Mouse (Mus musculus) MEL (cell line): ENCODE measurements around the gene Cpb1. TPM values are rescaled to one million over a fixed set of nuclear protein-coding genes. Genes with fewer than 3 reads are reported as not detected.

Source experiments
- DNase-seq: peaks from one replicate; pipeline ENCODE4 v3.0.0; 2011; ENCODE audit warnings: low read depth, low spot score
- H3K27ac ChIP-seq: 2 replicates; pipeline ENCODE4 v1.5.1; 2012; ENCODE audit warnings: low read depth, mild to moderate bottlenecking, control low read depth, low read length, moderate library complexity; ENCODE audit not compliant: control insufficient read depth
- H3K27me3 ChIP-seq, 2 experiments: fragments of 150-350 bp in 1 of 2; sonication (generic) in 1 of 2; 2 replicates each; pipeline ENCODE4 v1.6.1; 2012; ENCODE audit warnings: low read length in 2 of 2, mild to moderate bottlenecking in 2 of 2, improper control_type of control experiment in 1 of 2, moderate library complexity in 1 of 2; ENCODE audit not compliant: insufficient read depth in 2 of 2, control insufficient read depth in 1 of 2
- H3K36me3 ChIP-seq, 2 experiments: 2 replicates each; pipeline ENCODE4 v1.6.1; 2012 to 2014; ENCODE audit warnings: low read length in 2 of 2, improper control_type of control experiment in 1 of 2, inconsistent platforms in 1 of 2, mild to moderate bottlenecking in 1 of 2; ENCODE audit not compliant: insufficient read depth in 2 of 2, control insufficient read depth in 1 of 2
- H3K4me1 ChIP-seq, 2 experiments: fragments of 150-350 bp in 1 of 2; sonication (generic) in 1 of 2; 2 replicates each; pipeline ENCODE4 v1.6.1; 2012; ENCODE audit warnings: low read length in 2 of 2, improper control_type of control experiment in 1 of 2, mild to moderate bottlenecking in 1 of 2; ENCODE audit not compliant: insufficient read depth in 2 of 2, control insufficient read depth in 1 of 2
- H3K4me3 ChIP-seq, 2 experiments: fragments of 150-350 bp in 1 of 2; sonication (generic) in 1 of 2; 2 replicates each; pipeline ENCODE4 v1.5.1; 2012; ENCODE audit warnings: low read depth in 2 of 2, low read length in 2 of 2, mild to moderate bottlenecking in 2 of 2, moderate library complexity in 2 of 2, control low read depth in 1 of 2, improper control_type of control experiment in 1 of 2; ENCODE audit not compliant: control insufficient read depth in 1 of 2, insufficient read depth in 1 of 2
- H3K79me2 ChIP-seq: 2 replicates; pipeline ENCODE4 v1.6.1; 2012; ENCODE audit warnings: mild to moderate bottlenecking, low read length, moderate library complexity; ENCODE audit not compliant: control insufficient read depth, poor library complexity, insufficient read depth
- H3K9ac ChIP-seq: 2 replicates; pipeline ENCODE4 v1.6.1; 2012; ENCODE audit warnings: low read depth, mild to moderate bottlenecking, control low read depth, low read length, moderate library complexity; ENCODE audit not compliant: control insufficient read depth, poor library complexity, severe bottlenecking
- H3K9me3 ChIP-seq: fragments of 150-350 bp; sonication (generic); replicated peaks from 2 replicates; pipeline ENCODE4 v1.6.1; 2012; ENCODE audit warnings: mild to moderate bottlenecking, low read length, improper control_type of control experiment, moderate library complexity; ENCODE audit not compliant: insufficient read depth
- CHD1 ChIP-seq: IDR thresholded peaks from 2 replicates; pipeline ENCODE4 v1.6.1; 2012; ENCODE audit warnings: low read depth, mild to moderate bottlenecking, inconsistent platforms, low read length, improper control_type of control experiment
- E2F4 ChIP-seq: IDR thresholded peaks from 2 replicates; pipeline ENCODE4 v1.6.1; 2011; ENCODE audit warnings: low read depth, low read length, improper control_type of control experiment, borderline replicate concordance
- EP300 ChIP-seq, 2 experiments: IDR thresholded peaks; 2 replicates each; pipeline ENCODE4 v1.6.1; 2011; ENCODE audit warnings: improper control_type of control experiment in 2 of 2, low read length in 2 of 2, low read depth in 1 of 2, mild to moderate bottlenecking in 1 of 2
- HCFC1 ChIP-seq: IDR thresholded peaks from 2 replicates; pipeline ENCODE4 v1.6.1; 2012; ENCODE audit warnings: low read depth, mild to moderate bottlenecking, inconsistent platforms, low read length, improper control_type of control experiment, moderate library complexity
- JUND ChIP-seq: IDR thresholded peaks from 2 replicates; pipeline ENCODE4 v1.6.1; 2011; ENCODE audit warnings: low read depth, mild to moderate bottlenecking, improper control_type of control experiment, low read length
- KAT2A ChIP-seq: conservative IDR thresholded peaks from 2 replicates; pipeline ENCODE4 v1.6.1; 2012; ENCODE audit warnings: low read depth, low read length, improper control_type of control experiment, inconsistent platforms
- MAFK ChIP-seq: IDR thresholded peaks from 2 replicates; pipeline ENCODE4 v1.6.1; 2011; ENCODE audit warnings: low read depth, mild to moderate bottlenecking, low read length, improper control_type of control experiment, borderline replicate concordance
- MAX ChIP-seq: IDR thresholded peaks from 2 replicates; pipeline ENCODE4 v1.6.1; 2011; ENCODE audit warnings: low read length, improper control_type of control experiment
- MEF2A ChIP-seq: IDR thresholded peaks from 2 replicates; pipeline ENCODE4 v1.6.1; 2014; ENCODE audit warnings: low read depth, mild to moderate bottlenecking, inconsistent platforms, low read length, improper control_type of control experiment; ENCODE audit not compliant: poor library complexity, insufficient replicate concordance, severe bottlenecking; ENCODE audit errors: extremely low read depth
- MYB ChIP-seq: IDR thresholded peaks from 2 replicates; pipeline ENCODE4 v1.6.1; 2011; ENCODE audit warnings: mild to moderate bottlenecking, low read depth, low read length, improper control_type of control experiment
- MYC ChIP-seq: IDR thresholded peaks from 2 replicates; pipeline ENCODE4 v1.6.1; 2011; ENCODE audit warnings: low read depth, mild to moderate bottlenecking, low read length, improper control_type of control experiment, moderate library complexity
- RCOR1 ChIP-seq: IDR thresholded peaks from 2 replicates; pipeline ENCODE4 v1.6.1; 2012; ENCODE audit warnings: low read depth, mild to moderate bottlenecking, inconsistent platforms, low read length, improper control_type of control experiment
- SIN3A ChIP-seq: IDR thresholded peaks from 2 replicates; pipeline ENCODE4 v1.6.1; 2012; ENCODE audit warnings: low read length, improper control_type of control experiment, inconsistent platforms
- TAL1 ChIP-seq: IDR thresholded peaks from 2 replicates; pipeline ENCODE4 v1.6.1; 2012; ENCODE audit warnings: mild to moderate bottlenecking, inconsistent platforms, low read length, moderate library complexity, mixed read lengths
- ZNF384 ChIP-seq: IDR thresholded peaks from 2 replicates; pipeline ENCODE4 v1.6.1; 2012; ENCODE audit warnings: low read depth, mild to moderate bottlenecking, inconsistent platforms, low read length, improper control_type of control experiment
- polyA plus RNA-seq, 2 experiments: library from polyadenylated mRNA; stranded (reverse) in 1 of 2; unstranded in 1 of 2; fragments of >175 nt in 1 of 2; fragments of >200 nt in 1 of 2; gene quantifications; 2 replicates each; pipeline versions ENCODE4 v1.2.1 to v1.2.4; 2012; ENCODE audit warnings: low replicate concordance in 2 of 2, low read depth in 1 of 2; ENCODE audit not compliant: insufficient read length in 2 of 2, insufficient read depth in 1 of 2, missing spikeins in 1 of 2
- total RNA-seq: library from RNA; depleted of rRNA; stranded (reverse); fragments of 300-350 nt; gene quantifications from 2 replicates; pipeline ENCODE4 v1.2.3, GENCODE M21; 2012

The Cpb1 gene
- total and polyA plus RNA-seq, 3 experiments, result not detected

GRCm38 (mm10) chr3:20294542-20295348, 19.2 kb upstream of the Cpb1 start:
- Histone ChIP-seq H3K27ac (no peak overlapping the region), H3K9me3 (no peaks in the 10 kb centered on the region), H3K27me3 (no peaks in the 10 kb centered on the region), H3K4me1 (peaks cover 0 to 5% of the 10 kb centered on the region in 2 experiments; a peak in 3 of 4 replicates), H3K79me2 (no peaks in the 10 kb centered on the region), H3K36me3 (peaks cover 0 to 12% of the 10 kb centered on the region in 2 experiments; a peak in 2 of 4 replicates), H3K9ac (no peak overlapping the region), H3K4me3 (no peak overlapping the region)
- TF ChIP-seq MAX (no peak), MAFK (no peak), MYB (no peak), KAT2A (no peak), JUND (no peak), CHD1 (no peak), SIN3A (no peak)
- DNase-seq, result no peak

- no peaks in the 10 kb centered on the region for H3K79me2 ChIP-seq
- no peak overlapping the region for H3K9ac ChIP-seq
- H3K4me1 ChIP-seq, result peaks cover 0 to 5% of the 10 kb centered on the region in 2 experiments; a peak in 2 of 4 replicates
- H3K4me3 ChIP-seq, result no peak overlapping the region
- no peak for DNase-seq
- no peaks in the 10 kb centered on the region for H3K27me3 ChIP-seq
- H3K36me3 ChIP-seq, result peaks cover 0 to 6% of the 10 kb centered on the region in 2 experiments; a peak in 2 of 4 replicates
- no peak overlapping the region for H3K27ac ChIP-seq
- no peak for TF ChIP-seq KAT2A
- TF ChIP-seq MEF2A, result no peak
- TF ChIP-seq TAL1, result no peak
- no peak for TF ChIP-seq EP300 (IDR thresholded peaks at IDR 0.05; ENCODE audit: low read depth in 1 of 2, low read length in 2 of 2)
- TF ChIP-seq HCFC1, result no peak
- TF ChIP-seq E2F4, result no peak
- no peak for TF ChIP-seq MYC
- TF ChIP-seq RCOR1, result no peak
- no peak for TF ChIP-seq ZNF384
- H3K9me3 ChIP-seq, result no peaks in the 10 kb centered on the region
These were observed 15.8 kb upstream of the Cpb1 start for GRCm38 (mm10) chr3:20291370-20291769.
